ENCODE assay signal across 25 mouse cellular contexts in the genomic region with DNA sequence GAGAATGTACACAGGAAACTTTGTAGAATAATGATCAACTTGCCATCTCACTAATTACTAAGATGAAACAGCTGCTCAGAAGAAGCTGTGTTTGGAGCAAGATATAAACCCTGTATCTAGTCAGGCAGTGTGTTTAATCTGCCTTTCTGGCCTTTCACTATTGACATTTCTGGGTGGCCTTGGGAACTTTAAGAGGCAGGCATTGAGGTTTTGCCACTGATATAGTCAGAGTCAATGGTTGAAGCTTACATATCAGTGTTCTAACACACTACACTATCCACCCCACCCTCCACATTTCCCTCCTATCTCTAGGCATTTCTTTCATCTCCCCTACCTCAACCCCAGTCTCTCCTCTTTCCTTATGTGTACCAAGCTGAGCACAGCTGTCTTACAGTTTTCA.
DNase-seq lines count a peak whose midpoint lies in the region; ATAC-seq and TF ChIP-seq lines count a peak whose summit lies in the region.
"Had no signal": no experiment of that assay in that cellular context is flagged by ENCODE, and none has a peak within 500 bp of the region (broad histone marks: within the 10 kb centered on the region; RNA-seq: fewer than 3 reads in every experiment).

No protein-coding gene starts in this region.

- no peak overlapping the region for H3K4me3 ChIP-seq in heart, embryonic 16.5 days (ENCODE audit: low read length)
- no peak overlapping the region for H3K4me3 ChIP-seq in liver, embryonic 16.5 days (ENCODE audit: low read depth, low read length)
- H3K4me3 ChIP-seq in forebrain, embryonic 14.5 days (ENCODE audit: low read depth, low read length): no peak overlapping the region
- H3K4me3 ChIP-seq in lung, adult 2 months (replicated peaks; ENCODE audit: extremely low read depth, low read depth, low read length): no peak overlapping the region
- H3K4me3 ChIP-seq: embryonic facial prominence, embryonic 13.5 days; forebrain, embryonic 10.5 days; gastrocnemius, adult 2 months; heart, embryonic 10.5 days; hindbrain, embryonic 12.5 days; midbrain, embryonic 15.5 days had no signal

- no peak for DNase-seq in heart, adult 9 months (ENCODE audit: low spot score in 2 of 2)
- DNase-seq in c-Kit-positive CD71-positive TER-119-negative erythroid progenitor cells, embryonic 14.5 days (ENCODE audit: low read depth): peak; percentile 50
- DNase-seq in forebrain, embryonic 14.5 days (ENCODE audit: low spot score): no peak
- no peak for DNase-seq in lung, adult 2 months
- DNase-seq: adrenal gland, postnatal 36 days; cerebellum, adult 9-10 months; embryo, embryonic 11 days; gastrocnemius, adult 2 months; gastrocnemius, postnatal 36 days; layer of hippocampus, postnatal 36 days; left cerebral cortex, postnatal 4 days; right cerebral cortex, postnatal 25 days; thymus, adult 18-20 months; thymus, postnatal 25 days had no signal

- H3K4me2 ChIP-seq in heart, embryonic 16.5 days (ENCODE audit: low read depth, low read length): no peak overlapping the region
- no peak overlapping the region for H3K4me2 ChIP-seq in liver, embryonic 16.5 days (ENCODE audit: low read depth, low read length)
- H3K4me2 ChIP-seq in forebrain, embryonic 14.5 days (ENCODE audit: low read length): no peak overlapping the region
- H3K4me2 ChIP-seq: embryonic facial prominence, embryonic 13.5 days; hindbrain, embryonic 12.5 days; midbrain, embryonic 15.5 days had no signal

- no peak overlapping the region for H3K9ac ChIP-seq in heart, embryonic 16.5 days (ENCODE audit: low read length)
- H3K9ac ChIP-seq in liver, embryonic 16.5 days (ENCODE audit: low read depth, low read length): no peak overlapping the region
- H3K9ac ChIP-seq in forebrain, embryonic 14.5 days (ENCODE audit: low read length): no peak overlapping the region
- H3K9ac ChIP-seq: embryonic facial prominence, embryonic 13.5 days; hindbrain, embryonic 12.5 days; midbrain, embryonic 15.5 days had no signal

- H3K4me1 ChIP-seq in heart, embryonic 16.5 days (ENCODE audit: control insufficient read depth, insufficient read depth, low read length): peaks cover 34% of the 10 kb centered on the region
- H3K4me1 ChIP-seq in liver, embryonic 16.5 days (ENCODE audit: control insufficient read depth, low read depth, low read length): no peaks in the 10 kb centered on the region; the same call in 1 of the 2 replicates
- no peaks in the 10 kb centered on the region for H3K4me1 ChIP-seq in forebrain, embryonic 14.5 days (ENCODE audit: control insufficient read depth, insufficient read depth, low read length)
- peaks cover 14% of the 10 kb centered on the region; the same call in 1 of the 2 replicates for H3K4me1 ChIP-seq in lung, adult 2 months (ENCODE audit: control insufficient read depth, insufficient read depth, low read length)
- H3K4me1 ChIP-seq: forebrain, embryonic 10.5 days; hindbrain, embryonic 12.5 days; midbrain, embryonic 15.5 days had no signal

- H3K9me3 ChIP-seq in heart, embryonic 16.5 days (replicated peaks; ENCODE audit: control insufficient read depth, low read length): peaks cover 2% of the 10 kb centered on the region; the same call in 1 of the 2 replicates
- H3K9me3 ChIP-seq in liver, embryonic 16.5 days (replicated peaks; ENCODE audit: control insufficient read depth, low read length): no peaks in the 10 kb centered on the region
- peaks cover 4% of the 10 kb centered on the region for H3K9me3 ChIP-seq in forebrain, embryonic 14.5 days (replicated peaks; ENCODE audit: control insufficient read depth, low read length)
- H3K9me3 ChIP-seq: heart, embryonic 10.5 days had no signal

- ATAC-seq in heart, embryonic 16.5 days (replicated peaks; ENCODE audit: extremely low read depth, insufficient read depth, low FRiP score): no peak
- ATAC-seq in common myeloid progenitor, adult 5-6 weeks (replicated peaks; ENCODE audit: low read depth, poor library complexity, severe bottlenecking): peak; percentile 33
- ATAC-seq in liver, embryonic 16.5 days (ENCODE audit: low read depth): peak; percentile 74
- ATAC-seq in forebrain, embryonic 14.5 days: no peak
- ATAC-seq: forebrain, embryonic 16.5 days; intestine, embryonic 16.5 days; midbrain, embryonic 15.5 days had no signal

- H3K36me3 ChIP-seq in heart, embryonic 16.5 days (ENCODE audit: control insufficient read depth, insufficient read depth): no peaks in the 10 kb centered on the region
- H3K36me3 ChIP-seq in liver, embryonic 16.5 days (ENCODE audit: control insufficient read depth, insufficient read depth): no peaks in the 10 kb centered on the region
- H3K36me3 ChIP-seq in forebrain, embryonic 14.5 days (ENCODE audit: control insufficient read depth, insufficient read depth, low read length): no peaks in the 10 kb centered on the region
- H3K36me3 ChIP-seq: embryonic facial prominence, embryonic 13.5 days; forebrain, embryonic 10.5 days; heart, embryonic 10.5 days; hindbrain, embryonic 12.5 days; midbrain, embryonic 15.5 days had no signal

- H3K27me3 ChIP-seq in heart, embryonic 16.5 days (ENCODE audit: control insufficient read depth, insufficient read depth, low read length): no peaks in the 10 kb centered on the region
- no peaks in the 10 kb centered on the region for H3K27me3 ChIP-seq in liver, embryonic 16.5 days (ENCODE audit: control insufficient read depth, insufficient read depth, low read depth, low read length)
- H3K27me3 ChIP-seq in forebrain, embryonic 14.5 days (replicated peaks; ENCODE audit: control insufficient read depth, insufficient read depth, low read length): no peaks in the 10 kb centered on the region
- H3K27me3 ChIP-seq: embryonic facial prominence, embryonic 13.5 days; hindbrain, embryonic 12.5 days; midbrain, embryonic 15.5 days had no signal

- no peak for TF ChIP-seq CTCF in lung, adult 2 months (IDR thresholded peaks at IDR 0.05; ENCODE audit: insufficient read depth, low read length)

- TF ChIP-seq POLR2A in lung, adult 2 months (IDR thresholded peaks at IDR 0.05; ENCODE audit: borderline replicate concordance, extremely low read depth, low read depth, low read length): no peak

- 0 out of 2 replicates have a peak overlapping the region, but pooled peaks have one; percentile 8 for H3K27ac ChIP-seq in heart, embryonic 16.5 days (ENCODE audit: low read length)
- no peak overlapping the region for H3K27ac ChIP-seq in liver, embryonic 16.5 days (ENCODE audit: low read length)
- H3K27ac ChIP-seq in forebrain, embryonic 14.5 days (ENCODE audit: low read depth, low read length): no peak overlapping the region
- H3K27ac ChIP-seq: embryonic facial prominence, embryonic 13.5 days; forebrain, embryonic 10.5 days; gastrocnemius, adult 2 months; heart, embryonic 10.5 days; hindbrain, embryonic 12.5 days; kidney, postnatal 0 days; midbrain, embryonic 15.5 days had no signal

Comparison
In these comparisons a context has a peak if more than half of its experiments do, and no peak if none do; other contexts are left out.
1. ATAC-seq: peak in common myeloid progenitor, adult 5-6 weeks (single experiment) and liver, embryonic 16.5 days (single experiment); none in heart, embryonic 16.5 days (single experiment) and forebrain, embryonic 14.5 days (single experiment).